Mouse (Mus musculus): ENCODE data around the gene Stra6l. TPM values are rescaled to one million over a fixed set of nuclear protein-coding genes. Genes with fewer than 3 reads are reported as not detected.

Stra6l gene
- total RNA-seq, 2 experiments from 2014 or later: not detected

GRCm38 (mm10) chr4:45831996-45832395 lies 16.5 kb upstream of the Stra6l start:
- no peak for DNase-seq
- intact Hi-C loops (cut with DNase I): loop anchor here (2.0 kb wide), 1 partner anchor 15 kb away; no protein-coding TSS in a partner anchor

- no peak for DNase-seq
- intact Hi-C loops (cut with DNase I): loop anchor here (2.0 kb wide), 1 partner anchor 13 kb away; no protein-coding TSS in a partner anchor
These were observed 15.0 kb upstream of the Stra6l start for GRCm38 (mm10) chr4:45833461-45833860.

GRCm38 (mm10) chr4:45844355-45844754 lies 4.1 kb upstream of the Stra6l start:
- intact Hi-C loops (cut with DNase I): no loop called here
- DNase-seq: peak; percentile 22 to 44

- intact Hi-C loops (cut with DNase I): loop anchor here (2.0 kb wide), 1 partner anchor 13 kb away; no protein-coding TSS in a partner anchor
- DNase-seq: no peak
These were observed 2.2 kb upstream of the Stra6l start for GRCm38 (mm10) chr4:45846263-45846662.

GRCm38 (mm10) chr4:45848825-45849156 lies 327 bp downstream of the Stra6l start:
- intact Hi-C loops (cut with DNase I): no loop called here
- no peak for DNase-seq

- intact Hi-C loops (cut with DNase I): no loop called here
- no peak for DNase-seq
These were observed 955 bp downstream of the Stra6l start for GRCm38 (mm10) chr4:45849419-45849818.

GRCm38 (mm10) chr4:45851640-45852051 lies 3.2 kb downstream of the Stra6l start:
- intact Hi-C loops (cut with DNase I): loop anchor here (5.0 to 10.0 kb wide), 2 partner anchors 64 to 307 kb away; no protein-coding TSS in a partner anchor
- no peak for DNase-seq

- no peak for DNase-seq
- intact Hi-C loops (cut with DNase I): loop anchor here (2.0 to 10.0 kb wide), 3 partner anchors 66 to 435 kb away; no protein-coding TSS in a partner anchor
These were observed 5.2 kb downstream of the Stra6l start for GRCm38 (mm10) chr4:45853496-45854246.

- peak; percentile 76 to 87 for DNase-seq
- intact Hi-C loops (cut with DNase I): loop anchor here (2.0 to 10.0 kb wide), 4 partner anchors 124 to 569 kb away; no protein-coding TSS in a partner anchor
These were observed 7.5 kb downstream of the Stra6l start for GRCm38 (mm10) chr4:45855803-45856424.

- intact Hi-C loops (cut with DNase I): no loop called here
- no peak for DNase-seq
These were observed 12.7 kb downstream of the Stra6l start for GRCm38 (mm10) chr4:45861160-45861559.

GRCm38 (mm10) chr4:45867416-45867815 lies 19.0 kb downstream of the Stra6l start:
- DNase-seq: no peak
- intact Hi-C loops (cut with DNase I): no loop called here

- intact Hi-C loops (cut with DNase I): no loop called here
- DNase-seq: no peak
These were observed 20.8 kb downstream of the Stra6l start for GRCm38 (mm10) chr4:45869021-45869815.

- intact Hi-C loops (cut with DNase I): no loop called here
- DNase-seq: no peak
These were observed 23.7 kb downstream of the Stra6l start for GRCm38 (mm10) chr4:45872147-45872546.

- peak; percentile 8 to 50 for DNase-seq
- intact Hi-C loops (cut with DNase I): no loop called here
These were observed 30.5 kb downstream of the Stra6l start for GRCm38 (mm10) chr4:45878929-45879328.

- no peak for DNase-seq
- intact Hi-C loops (cut with DNase I): no loop called here
These were observed 34.1 kb downstream of the Stra6l start for GRCm38 (mm10) chr4:45882521-45882920.

GRCm38 (mm10) chr4:45883250-45883649 lies 34.8 kb downstream of the Stra6l start:
- no peak for DNase-seq
- intact Hi-C loops (cut with DNase I): no loop called here

GRCm38 (mm10) chr4:45889487-45889886 lies 41.0 kb downstream of the Stra6l start:
- intact Hi-C loops (cut with DNase I): no loop called here

GRCm38 (mm10) chr4:45890066-45890761 lies 41.8 kb downstream of the Stra6l start, which contains the start of gene Ccdc180:
TSS of gene Ccdc180 (plus strand) at chr4:45890303.
- intact Hi-C loops (cut with DNase I): no loop called here
- peak; percentile 55 to 57 for DNase-seq

More at GRCm38 (mm10) chr4:45889487-45889886, 41.0 kb downstream of the Stra6l start:
- no peak for DNase-seq

GRCm38 (mm10) chr4:45896425-45897081 lies 48.1 kb downstream of the Stra6l start:
- intact Hi-C loops (cut with DNase I): no loop called here
- no peak for DNase-seq

- DNase-seq: no peak
- intact Hi-C loops (cut with DNase I): no loop called here
These were observed 49.9 kb downstream of the Stra6l start for GRCm38 (mm10) chr4:45898413-45898812.

All from heart, postnatal 14 days (tissue).